Mouse (Mus musculus) limb, embryonic 11.5 days (tissue): ENCODE results near the gene Fgd6. TPM values are rescaled to one million over a fixed set of nuclear protein-coding genes. Genes with fewer than 3 reads are reported as not detected.

Experiments
- ATAC-seq: fragments of 200-750 bp; cut with Nextera tagmentation; 2 replicates; pipeline ENCODE4 v1.8.0; 2017; ENCODE audit warnings: low read depth; ENCODE audit not compliant: insufficient number of reproducible peaks, low FRiP score, low TSS enrichment
- DNase-seq: peaks from one replicate; pipeline ENCODE4 v3.0.0-alpha.2; 2015; ENCODE audit warnings: low spot score
- H3K27ac ChIP-seq: fragments of 300-500 bp; sonication (generic); replicated peaks from 2 replicates; pipeline ENCODE4 v1.5.1; 2014; ENCODE audit warnings: low read depth, mild to moderate bottlenecking, low read length
- H3K27me3 ChIP-seq: fragments of 300-500 bp; sonication (generic); 2 replicates; pipeline ENCODE4 v1.6.1; 2014; ENCODE audit warnings: mild to moderate bottlenecking, low read length, mixed read lengths; ENCODE audit not compliant: control insufficient read depth, insufficient read depth
- H3K36me3 ChIP-seq: fragments of 300-500 bp; sonication (generic); 2 replicates; pipeline ENCODE4 v1.6.1; 2014; ENCODE audit warnings: mild to moderate bottlenecking, low read length, moderate library complexity, mixed read lengths; ENCODE audit not compliant: control insufficient read depth, insufficient read depth
- H3K4me1 ChIP-seq: fragments of 300-500 bp; sonication (generic); 2 replicates; pipeline ENCODE4 v1.6.1; 2014; ENCODE audit warnings: low read length, mixed read lengths; ENCODE audit not compliant: control insufficient read depth, insufficient read depth
- H3K4me2 ChIP-seq: fragments of 300-500 bp; sonication (generic); 2 replicates; pipeline ENCODE4 v1.6.1; 2014; ENCODE audit warnings: low read depth, mild to moderate bottlenecking, moderate library complexity; ENCODE audit not compliant: severe bottlenecking
- H3K4me3 ChIP-seq: fragments of 300-500 bp; sonication (generic); 2 replicates; pipeline ENCODE4 v1.5.1; 2014; ENCODE audit warnings: low read depth, low read length
- H3K9ac ChIP-seq: fragments of 300-500 bp; sonication (generic); 2 replicates; pipeline ENCODE4 v1.6.1; 2014; ENCODE audit warnings: mild to moderate bottlenecking, low read length
- H3K9me3 ChIP-seq: fragments of 300-500 bp; sonication (generic); 2 replicates; pipeline ENCODE4 v1.6.1; 2016; ENCODE audit warnings: low read length; ENCODE audit not compliant: control insufficient read depth
- WGBS: fragments of 180-500 bp; shearing (Covaris S2); extraction: QIAGEN DNeasy Blood & Tissue Kit; methylation state at CpG from one replicate; pipeline ENCODE4 v1.1.7; 2014; 5-methylcytosine and 5-hydroxymethylcytosine counted together
- polyA plus RNA-seq: library from polyadenylated mRNA; unstranded; fragments of >200 nt; fragmentation: Nextera tagmentation; extraction: Ambion mirVana; gene quantifications from 2 replicates; pipeline ENCODE4 v1.2.1, GENCODE M21; 2014

Gene Fgd6
- polyA plus RNA-seq, result 6.5 and 7.2 TPM in 2 replicates

DNA sequence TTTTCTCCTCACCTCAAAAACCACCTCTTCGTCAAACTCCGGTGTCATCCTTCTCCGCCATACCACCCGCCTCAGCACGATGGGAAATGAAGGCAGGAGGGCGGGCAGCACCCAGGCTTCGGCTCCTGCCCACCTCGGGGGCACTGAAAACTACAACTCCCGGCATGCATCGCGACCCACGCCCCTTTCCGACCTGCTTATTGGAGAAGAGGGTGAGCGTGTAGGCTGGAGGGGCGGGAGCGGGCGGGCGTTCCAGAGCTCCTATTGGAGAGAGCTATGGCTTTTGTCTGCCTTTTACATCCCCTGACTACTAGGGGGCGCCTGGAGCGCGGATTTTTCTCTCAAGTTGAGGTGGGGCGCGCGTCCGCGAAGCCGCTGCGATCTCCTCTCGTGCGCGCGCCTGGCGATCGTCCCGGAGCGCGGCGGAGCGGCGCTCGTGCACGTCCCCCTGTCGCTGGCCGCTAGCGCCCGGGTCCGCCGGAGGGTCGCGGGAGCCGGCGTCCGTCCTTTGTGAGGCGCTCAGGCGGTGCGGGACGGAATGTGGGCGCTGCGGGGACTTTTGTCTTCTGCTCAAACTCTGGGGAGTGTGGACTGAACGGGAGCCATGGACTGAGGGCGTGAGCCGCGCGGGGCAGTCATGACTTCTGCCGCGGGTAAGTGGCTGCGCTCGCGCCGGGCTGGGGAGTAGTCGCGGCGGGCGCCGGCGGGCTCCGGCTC lies at the start of gene Fgd6, which contains the start of gene Vezt:
Gene Fgd6, plus strand, starts transcription at position 344 of the 717 bp plus-strand sequence.
Gene Vezt, minus strand, starts transcription at position 160 of the 717 bp plus-strand sequence.
- WGBS, result 0% methylated on average over 76 of the region's 77 CpGs
- Histone ChIP-seq H3K4me2 (peak within 1 kb of the TSS; percentile 60), H3K9me3 (no peaks in the 10 kb centered on the region), H3K4me3 (peak within 1 kb of the TSS; percentile 85), H3K27me3 (no peaks in the 10 kb centered on the region), H3K36me3 (no peaks in the 10 kb centered on the region), H3K27ac (no peak within 1 kb of the TSS; the same call in 1 of the 2 replicates), H3K4me1 (peaks cover 2% of the 10 kb centered on the region; the same call in 1 of the 2 replicates), H3K9ac (peak within 1 kb of the TSS; percentile 88)
- ATAC-seq, result peak; percentile 97
- peak; percentile 99 for DNase-seq

DNA sequence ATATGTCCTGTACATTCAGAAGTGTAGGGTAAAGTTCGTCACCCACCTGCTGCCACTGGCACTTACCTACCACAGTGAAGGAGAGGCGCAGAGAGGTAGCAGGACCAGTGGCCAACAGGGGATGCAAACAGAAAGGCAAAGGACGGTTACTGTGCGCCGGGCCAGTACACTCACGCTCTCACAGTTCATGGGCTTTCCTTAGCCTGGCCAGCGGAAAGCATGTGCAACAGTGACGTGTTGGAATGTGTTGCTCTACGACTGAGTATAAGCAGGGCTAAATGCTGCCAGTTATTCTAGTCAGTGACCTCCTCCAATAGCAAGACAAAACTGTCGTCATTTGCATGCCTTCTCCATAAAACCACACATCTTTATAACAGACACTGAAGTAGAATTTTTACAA lies 41.7 kb upstream of the Fgd6 start:
- Histone ChIP-seq H3K36me3 (peaks cover 7% of the 10 kb centered on the region; the same call in 1 of the 2 replicates), H3K4me3 (no peak overlapping the region), H3K27me3 (no peaks in the 10 kb centered on the region), H3K4me2 (no peak overlapping the region), H3K9ac (no peak overlapping the region), H3K4me1 (no peaks in the 10 kb centered on the region), H3K27ac (no peak overlapping the region), H3K9me3 (no peaks in the 10 kb centered on the region)
- no peak for DNase-seq
- WGBS, result 95% methylated on average over 10 of the region's 10 CpGs
- ATAC-seq, result no peak

DNA sequence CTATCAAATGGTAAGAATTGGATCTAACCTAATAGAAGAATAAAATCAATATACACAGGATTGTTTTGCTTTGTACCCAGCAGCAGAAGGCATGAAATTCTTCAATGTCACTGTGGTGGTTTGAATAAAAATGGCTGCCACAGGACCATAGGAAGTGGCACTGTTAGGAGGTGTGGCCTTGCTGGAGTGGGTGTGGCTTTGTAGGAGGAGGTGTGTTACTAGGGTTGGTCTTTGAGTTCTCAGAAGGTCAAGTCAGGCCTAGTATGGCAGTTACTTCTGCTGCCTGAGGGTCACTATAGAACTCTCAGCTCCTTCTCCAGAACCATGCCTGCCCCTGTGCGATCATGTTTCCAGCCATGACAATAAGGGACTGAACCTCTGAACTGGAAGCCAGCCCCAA lies 40.7 kb upstream of the Fgd6 start:
- H3K4me3 ChIP-seq, result no peak overlapping the region
- H3K4me1 ChIP-seq, result no peaks in the 10 kb centered on the region
- no peak overlapping the region for H3K27ac ChIP-seq
- no peaks in the 10 kb centered on the region for H3K27me3 ChIP-seq
- H3K36me3 ChIP-seq, result peaks cover 7% of the 10 kb centered on the region; the same call in 1 of the 2 replicates
- no peak overlapping the region for H3K4me2 ChIP-seq
- H3K9ac ChIP-seq, result no peak overlapping the region
- no peak for ATAC-seq
- DNase-seq, result no peak
- H3K9me3 ChIP-seq, result no peaks in the 10 kb centered on the region
- 100% methylated on average over 1 of the region's 1 CpGs for WGBS

DNA sequence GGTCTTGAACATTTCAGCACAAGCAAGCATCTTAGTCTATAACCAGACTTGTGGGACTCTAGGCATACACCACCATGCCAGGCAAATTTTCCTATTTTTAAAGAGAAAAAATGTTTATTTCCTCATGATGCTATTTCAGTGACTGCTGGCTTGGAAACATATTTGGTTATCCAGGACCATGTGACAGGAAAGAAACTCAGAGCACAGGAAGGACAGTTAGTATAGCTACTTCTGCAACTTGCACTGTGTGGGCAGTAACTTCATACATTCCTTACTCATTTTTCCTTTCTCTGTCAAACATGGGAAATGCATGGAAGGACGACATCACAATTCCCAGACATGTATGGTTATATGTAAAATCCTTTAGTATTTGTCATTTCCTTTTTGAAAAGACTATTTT lies 36.4 kb upstream of the Fgd6 start:
- DNase-seq, result no peak
- no peaks in the 10 kb centered on the region for H3K9me3 ChIP-seq
- no peak for ATAC-seq
- H3K4me1 ChIP-seq, result no peaks in the 10 kb centered on the region
- H3K4me3 ChIP-seq, result no peak overlapping the region
- peaks cover 7% of the 10 kb centered on the region; the same call in 1 of the 2 replicates for H3K36me3 ChIP-seq
- H3K4me2 ChIP-seq, result no peak overlapping the region
- H3K27me3 ChIP-seq, result no peaks in the 10 kb centered on the region
- WGBS, result 94% methylated on average over 1 of the region's 1 CpGs
- no peak overlapping the region for H3K27ac ChIP-seq
- no peak overlapping the region for H3K9ac ChIP-seq

DNA sequence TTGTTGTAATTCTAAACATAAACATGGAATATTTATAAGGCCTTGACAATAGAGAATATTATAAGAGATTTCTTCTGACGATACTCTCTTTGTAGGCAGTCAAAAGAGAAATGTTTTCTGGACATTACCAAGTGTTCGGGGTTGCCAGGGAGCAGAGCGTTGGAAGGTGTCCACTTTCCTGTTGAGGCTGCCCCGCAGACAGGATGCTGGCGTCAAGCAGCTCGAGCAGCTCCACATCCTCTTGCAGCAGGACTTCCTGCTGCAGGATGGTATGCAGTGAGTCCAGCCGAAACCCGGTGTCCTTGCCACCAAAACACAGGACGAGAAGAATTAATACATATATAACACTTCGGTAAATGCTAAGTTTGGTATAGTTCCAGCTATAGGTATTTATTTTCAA lies 35.6 kb upstream of the Fgd6 start:
- no peak overlapping the region for H3K4me3 ChIP-seq
- DNase-seq (no peak), ATAC-seq (no peak)
- 92% methylated on average over 10 of the region's 10 CpGs for WGBS
- H3K9ac ChIP-seq, result no peak overlapping the region
- no peak overlapping the region for H3K27ac ChIP-seq
- H3K9me3 ChIP-seq, result no peaks in the 10 kb centered on the region
- peaks cover 7% of the 10 kb centered on the region; the same call in 1 of the 2 replicates for H3K36me3 ChIP-seq
- H3K27me3 ChIP-seq, result no peaks in the 10 kb centered on the region
- no peaks in the 10 kb centered on the region for H3K4me1 ChIP-seq
- no peak overlapping the region for H3K4me2 ChIP-seq

DNA sequence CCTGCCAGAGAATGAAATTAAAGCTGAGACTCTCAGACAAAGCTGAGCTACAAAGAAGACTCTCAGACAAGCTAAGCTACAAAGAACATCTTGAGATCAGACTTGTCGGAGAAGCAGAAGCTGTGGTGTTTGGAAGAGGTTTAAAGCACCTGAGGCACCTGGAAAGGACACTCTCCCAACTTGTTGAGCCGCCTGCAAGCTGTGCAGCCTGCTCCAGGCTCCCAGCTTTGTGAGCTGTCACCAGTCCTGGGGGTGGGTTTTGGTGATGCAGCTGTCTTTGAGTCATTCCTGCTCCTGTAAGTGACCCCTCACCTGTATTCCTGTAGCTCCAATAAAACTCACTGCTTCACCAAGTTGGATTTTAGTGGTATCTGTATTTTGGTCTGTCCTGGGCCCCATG lies 27.4 kb upstream of the Fgd6 start:
- Histone ChIP-seq H3K36me3 (peaks cover 2% of the 10 kb centered on the region; the same call in 1 of the 2 replicates), H3K9me3 (no peaks in the 10 kb centered on the region), H3K27ac (no peak overlapping the region), H3K4me2 (no peak overlapping the region), H3K9ac (no peak overlapping the region), H3K4me1 (no peaks in the 10 kb centered on the region), H3K4me3 (no peak overlapping the region), H3K27me3 (no peaks in the 10 kb centered on the region)
- DNase-seq (no peak), ATAC-seq (no peak)
- 97% methylated on average over 2 of the region's 2 CpGs for WGBS

DNA sequence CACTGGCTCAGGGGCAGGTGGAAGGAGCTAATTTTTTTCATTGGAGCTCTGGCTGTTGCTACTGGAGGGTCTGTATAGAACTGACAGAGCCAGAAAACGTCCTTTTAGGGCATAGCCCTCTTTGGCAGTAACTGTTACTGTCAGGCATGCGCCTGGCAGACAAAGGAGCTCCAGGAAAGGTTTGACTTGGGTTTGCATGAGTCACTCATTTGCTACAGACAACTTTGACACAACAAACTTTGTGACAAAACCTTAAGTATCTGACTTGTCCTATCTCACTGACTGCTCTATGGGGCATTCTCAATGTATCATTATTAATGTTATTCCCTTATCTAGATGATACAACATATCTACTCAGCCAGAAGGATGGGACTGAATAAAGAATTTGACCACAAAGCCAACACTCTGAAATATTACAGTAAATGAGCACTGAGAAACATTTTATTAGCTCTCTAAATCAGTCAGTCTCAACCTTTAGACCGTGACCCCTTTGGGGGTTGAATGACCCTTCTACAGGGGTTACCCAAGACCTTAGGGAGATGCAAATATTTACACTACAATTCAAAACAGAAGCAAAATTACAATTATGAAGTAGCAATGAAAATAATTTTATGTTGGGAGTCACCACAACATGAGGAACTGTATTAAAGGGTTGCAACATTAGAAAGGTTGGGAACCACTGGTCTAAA lies 25.7 kb upstream of the Fgd6 start:
- Histone ChIP-seq H3K9me3 (no peaks in the 10 kb centered on the region), H3K4me1 (no peaks in the 10 kb centered on the region), H3K27me3 (no peaks in the 10 kb centered on the region), H3K4me3 (no peak overlapping the region), H3K27ac (no peak overlapping the region), H3K9ac (no peak overlapping the region), H3K36me3 (peaks cover 2% of the 10 kb centered on the region; the same call in 1 of the 2 replicates), H3K4me2 (no peak overlapping the region)
- no peak for ATAC-seq
- DNase-seq, result no peak
- 82% methylated on average over 3 of the region's 3 CpGs for WGBS

DNA sequence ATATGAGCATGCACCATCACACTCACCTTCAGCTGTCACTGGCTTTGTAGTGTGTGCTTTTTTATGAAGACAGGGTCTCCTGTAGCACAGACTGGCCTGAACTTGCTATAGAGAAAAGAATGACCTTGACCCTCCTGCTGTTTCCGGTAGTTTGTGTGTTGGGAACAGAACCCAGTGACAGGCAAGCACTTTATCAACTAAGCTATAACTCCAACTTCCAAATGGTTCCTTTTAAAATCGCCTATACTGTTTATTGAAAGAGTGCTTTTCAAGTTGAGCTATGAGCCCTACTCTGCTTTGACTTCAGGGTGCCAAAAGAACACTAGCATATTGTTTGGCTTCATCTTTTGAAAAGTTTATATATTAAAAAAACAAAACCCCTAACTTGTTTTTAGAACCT lies 24.8 kb upstream of the Fgd6 start:
- 63% methylated on average over 2 of the region's 2 CpGs for WGBS
- ATAC-seq, result no peak

More for the DNA sequence above, 24.8 kb upstream of the Fgd6 start:
- no peak overlapping the region for H3K4me2 ChIP-seq
- no peaks in the 10 kb centered on the region for H3K27me3 ChIP-seq
- H3K27ac ChIP-seq, result no peak overlapping the region
- DNase-seq, result no peak
- no peaks in the 10 kb centered on the region for H3K4me1 ChIP-seq
- peaks cover 2% of the 10 kb centered on the region; the same call in 1 of the 2 replicates for H3K36me3 ChIP-seq
- no peak overlapping the region for H3K4me3 ChIP-seq
- no peak overlapping the region for H3K9ac ChIP-seq
- H3K9me3 ChIP-seq, result no peaks in the 10 kb centered on the region
